Mouse (Mus musculus): ENCODE measurements at regions not wholly inside any gene's neighbourhood (a gene's known extent, or its start where the extent isn't known, plus 50 kb on each side); places are given as distances from the start of the nearest gene placed in this dataset.

GRCm38 (mm10) chr2:11398949-11399348 lies 154.9 kb downstream of the Pfkfb3 start:
- Histone ChIP-seq H3K4me3 (ENCODE audit: low read depth, low read length) (no peak overlapping the region), H3K9ac (ENCODE audit: low read depth, poor library complexity, severe bottlenecking) (no peak overlapping the region), H3K27me3 (ENCODE audit: control insufficient read depth, insufficient read depth, low read length, poor library complexity, severe bottlenecking) (no peaks in the 10 kb centered on the region), H3K9me3 (replicated peaks; ENCODE audit: control insufficient read depth, insufficient read depth, low read length, poor library complexity, severe bottlenecking) (no peaks in the 10 kb centered on the region), H3K4me1 (ENCODE audit: control insufficient read depth, insufficient read depth, low read length) (no peaks in the 10 kb centered on the region), H3K27ac (ENCODE audit: insufficient read depth, low read length) (no peak overlapping the region), H3K36me3 (ENCODE audit: control insufficient read depth, insufficient read depth, low read length, poor library complexity, severe bottlenecking) (no peaks in the 10 kb centered on the region)
- no peak for TF ChIP-seq CTCF (IDR thresholded peaks at IDR 0.05; ENCODE audit: low read depth, low read length)
- no peak for TF ChIP-seq EP300 (IDR thresholded peaks at IDR 0.05; ENCODE audit: insufficient read depth, low read depth, low read length)
- no peak for TF ChIP-seq POLR2A (IDR thresholded peaks at IDR 0.05; ENCODE audit: insufficient read depth, low read length)

- Histone ChIP-seq H3K27me3 (ENCODE audit: control insufficient read depth, insufficient read depth, low read length, poor library complexity, severe bottlenecking) (no peaks in the 10 kb centered on the region), H3K36me3 (ENCODE audit: control insufficient read depth, insufficient read depth, low read length, poor library complexity, severe bottlenecking) (no peaks in the 10 kb centered on the region), H3K4me3 (ENCODE audit: low read depth, low read length) (no peak overlapping the region)
Measured at GRCm38 (mm10) chr2:11398391-11398790, 155.5 kb downstream of the Pfkfb3 start.

DNA sequence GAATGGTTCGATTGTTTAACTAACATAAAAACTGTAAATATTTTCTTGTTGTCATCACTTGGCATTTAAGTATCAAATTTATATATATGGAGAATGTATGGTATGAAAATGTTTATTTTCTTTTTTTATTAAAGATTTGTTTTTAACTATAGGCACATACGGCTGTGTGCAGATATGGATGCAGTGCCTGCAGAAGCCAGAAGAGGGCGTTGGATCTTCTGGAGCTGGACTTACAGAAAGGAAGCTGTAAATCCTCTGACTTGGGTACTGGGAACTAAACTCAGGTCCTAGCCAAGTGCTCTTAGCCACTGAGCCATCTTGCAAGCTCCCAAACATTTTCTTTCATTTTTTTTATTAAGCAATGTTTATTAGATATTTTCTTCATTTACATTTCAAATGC lies 157.0 kb downstream of the Pfkfb3 start:
- no peak overlapping the region for H3K4me3 ChIP-seq (ENCODE audit: low read depth, low read length)
- no peaks in the 10 kb centered on the region for H3K4me1 ChIP-seq (ENCODE audit: control insufficient read depth, insufficient read depth, low read length)
- no peak overlapping the region for H3K27ac ChIP-seq (ENCODE audit: insufficient read depth, low read length)
- H3K9me3 ChIP-seq (replicated peaks; ENCODE audit: control insufficient read depth, insufficient read depth, low read length, poor library complexity, severe bottlenecking): no peaks in the 10 kb centered on the region
- TF ChIP-seq POLR2A (IDR thresholded peaks at IDR 0.05; ENCODE audit: insufficient read depth, low read length) (no peak), EP300 (IDR thresholded peaks at IDR 0.05; ENCODE audit: insufficient read depth, low read depth, low read length) (no peak), CTCF (IDR thresholded peaks at IDR 0.05; ENCODE audit: low read depth, low read length) (peak; percentile 37)
- H3K9ac ChIP-seq (ENCODE audit: low read depth, poor library complexity, severe bottlenecking): no peak overlapping the region
- no peaks in the 10 kb centered on the region for H3K36me3 ChIP-seq (ENCODE audit: control insufficient read depth, insufficient read depth, low read length, poor library complexity, severe bottlenecking)
- no peaks in the 10 kb centered on the region for H3K27me3 ChIP-seq (ENCODE audit: control insufficient read depth, insufficient read depth, low read length, poor library complexity, severe bottlenecking)

More at GRCm38 (mm10) chr2:11398391-11398790, 155.5 kb downstream of the Pfkfb3 start:
- Histone ChIP-seq H3K9ac (ENCODE audit: low read depth, poor library complexity, severe bottlenecking) (no peak overlapping the region), H3K4me1 (ENCODE audit: control insufficient read depth, insufficient read depth, low read length) (no peaks in the 10 kb centered on the region), H3K9me3 (replicated peaks; ENCODE audit: control insufficient read depth, insufficient read depth, low read length, poor library complexity, severe bottlenecking) (no peaks in the 10 kb centered on the region), H3K27ac (ENCODE audit: insufficient read depth, low read length) (no peak overlapping the region)
- TF ChIP-seq EP300 (IDR thresholded peaks at IDR 0.05; ENCODE audit: insufficient read depth, low read depth, low read length): no peak
- no peak for TF ChIP-seq POLR2A (IDR thresholded peaks at IDR 0.05; ENCODE audit: insufficient read depth, low read length)
- no peak for TF ChIP-seq CTCF (IDR thresholded peaks at IDR 0.05; ENCODE audit: low read depth, low read length)

DNA sequence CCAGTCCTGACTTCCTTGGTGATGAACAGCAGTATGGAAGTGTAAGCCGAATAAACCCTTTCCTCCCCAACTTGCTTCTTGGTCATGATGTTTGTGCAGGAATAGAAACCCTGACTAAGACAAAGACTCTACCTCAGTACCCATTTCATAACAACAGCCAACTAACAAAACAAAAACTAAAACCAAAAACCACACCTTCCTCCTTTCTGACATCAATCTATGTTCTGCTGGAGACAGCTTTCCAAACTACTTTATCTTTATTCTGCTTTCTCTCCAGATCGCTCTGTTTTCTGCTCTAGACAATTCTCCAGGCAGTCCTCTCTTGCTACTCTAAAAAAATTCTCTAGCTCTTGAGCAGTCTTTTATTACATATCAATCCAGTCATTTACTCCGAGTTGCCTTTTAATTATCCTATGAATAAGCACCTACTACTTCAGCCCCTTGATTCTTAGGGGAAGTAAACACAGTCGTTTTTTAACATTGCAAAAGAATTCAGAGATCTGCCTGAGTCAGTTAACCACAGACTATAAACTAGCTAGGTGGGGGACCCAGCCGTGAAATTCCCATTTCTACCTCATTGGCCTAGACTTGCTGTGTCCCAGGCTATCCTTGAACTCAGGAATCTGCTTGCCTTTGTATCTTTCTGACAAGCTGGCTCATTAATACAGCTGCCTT lies 159.1 kb downstream of the Pfkfb3 start:
- no peak for TF ChIP-seq EP300 (IDR thresholded peaks at IDR 0.05; ENCODE audit: insufficient read depth, low read depth, low read length)
- no peak for TF ChIP-seq POLR2A (IDR thresholded peaks at IDR 0.05; ENCODE audit: insufficient read depth, low read length)
- TF ChIP-seq CTCF (IDR thresholded peaks at IDR 0.05; ENCODE audit: low read depth, low read length): no peak
- Histone ChIP-seq H3K36me3 (ENCODE audit: control insufficient read depth, insufficient read depth, low read length, poor library complexity, severe bottlenecking) (no peaks in the 10 kb centered on the region), H3K4me1 (ENCODE audit: control insufficient read depth, insufficient read depth, low read length) (no peaks in the 10 kb centered on the region), H3K27ac (ENCODE audit: insufficient read depth, low read length) (no peak overlapping the region), H3K9ac (ENCODE audit: low read depth, poor library complexity, severe bottlenecking) (no peak overlapping the region), H3K4me3 (ENCODE audit: low read depth, low read length) (no peak overlapping the region), H3K27me3 (ENCODE audit: control insufficient read depth, insufficient read depth, low read length, poor library complexity, severe bottlenecking) (no peaks in the 10 kb centered on the region), H3K9me3 (replicated peaks; ENCODE audit: control insufficient read depth, insufficient read depth, low read length, poor library complexity, severe bottlenecking) (no peaks in the 10 kb centered on the region)

DNA sequence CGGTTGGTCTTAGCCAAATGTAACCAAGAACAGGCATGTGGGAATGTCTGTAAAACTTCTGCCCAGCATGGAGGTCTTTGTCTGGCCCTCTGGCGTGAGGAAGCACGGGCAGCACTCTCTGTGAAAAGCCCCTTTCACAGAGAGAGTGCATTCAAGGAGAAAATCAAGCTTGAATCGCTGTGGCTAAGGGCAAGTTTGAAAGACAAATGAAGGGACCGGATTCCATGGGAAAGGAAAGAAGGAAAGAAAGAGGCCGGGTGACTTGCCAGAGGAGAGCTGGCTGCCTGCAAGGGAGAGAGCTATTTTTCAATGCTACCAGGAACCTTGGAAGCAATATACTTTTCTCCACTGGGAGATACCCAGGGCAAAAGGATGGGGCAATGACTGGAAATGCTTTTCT lies 162.2 kb downstream of the Pfkfb3 start:
- H3K9ac ChIP-seq (ENCODE audit: low read depth, poor library complexity, severe bottlenecking): no peak overlapping the region
- H3K27ac ChIP-seq (ENCODE audit: insufficient read depth, low read length): no peak overlapping the region
- H3K4me3 ChIP-seq (ENCODE audit: low read depth, low read length): no peak overlapping the region
- no peak for TF ChIP-seq POLR2A (IDR thresholded peaks at IDR 0.05; ENCODE audit: insufficient read depth, low read length)
- no peak for TF ChIP-seq EP300 (IDR thresholded peaks at IDR 0.05; ENCODE audit: insufficient read depth, low read depth, low read length)
- TF ChIP-seq CTCF (IDR thresholded peaks at IDR 0.05; ENCODE audit: low read depth, low read length): no peak
- no peaks in the 10 kb centered on the region for H3K4me1 ChIP-seq (ENCODE audit: control insufficient read depth, insufficient read depth, low read length)
- no peaks in the 10 kb centered on the region for H3K9me3 ChIP-seq (replicated peaks; ENCODE audit: control insufficient read depth, insufficient read depth, low read length, poor library complexity, severe bottlenecking)
- H3K36me3 ChIP-seq (ENCODE audit: control insufficient read depth, insufficient read depth, low read length, poor library complexity, severe bottlenecking): no peaks in the 10 kb centered on the region
- no peaks in the 10 kb centered on the region; the same call in 1 of the 2 replicates for H3K27me3 ChIP-seq (ENCODE audit: control insufficient read depth, insufficient read depth, low read length, poor library complexity, severe bottlenecking)

DNA sequence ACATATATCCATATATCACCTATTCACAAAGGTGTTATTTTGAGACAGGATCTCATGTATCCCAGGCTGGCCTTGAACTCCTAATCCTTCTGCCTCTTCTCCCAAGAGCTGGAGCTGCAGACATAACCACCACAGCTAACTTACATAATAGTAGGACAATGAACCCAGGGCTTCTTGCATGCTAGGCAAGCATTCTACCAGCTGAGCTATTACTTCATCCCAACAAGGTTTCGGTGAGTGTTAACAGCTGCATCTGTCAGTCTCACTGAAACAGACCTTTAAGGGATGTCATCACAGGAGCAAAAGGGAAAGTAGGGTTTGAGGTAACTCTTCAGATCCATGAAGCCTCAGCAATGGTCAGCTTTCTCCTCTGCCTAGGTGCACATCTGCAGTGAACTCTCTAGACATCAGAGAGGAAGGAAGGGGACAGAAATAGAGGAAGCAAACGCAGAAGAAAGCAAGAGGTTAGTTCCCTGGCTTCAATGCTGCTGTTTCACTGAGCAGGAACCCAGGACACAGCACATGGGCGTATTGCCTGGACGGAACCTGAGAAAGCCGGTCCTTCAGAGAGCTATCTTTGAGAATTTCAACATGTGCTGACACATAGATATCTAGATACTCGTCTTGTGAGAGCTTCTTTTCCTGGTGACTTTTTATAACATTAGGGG lies 163.1 kb downstream of the Pfkfb3 start:
- Histone ChIP-seq H3K4me1 (ENCODE audit: control insufficient read depth, insufficient read depth, low read length) (no peaks in the 10 kb centered on the region), H3K36me3 (ENCODE audit: control insufficient read depth, insufficient read depth, low read length, poor library complexity, severe bottlenecking) (no peaks in the 10 kb centered on the region), H3K9ac (ENCODE audit: low read depth, poor library complexity, severe bottlenecking) (no peak overlapping the region), H3K27ac (ENCODE audit: insufficient read depth, low read length) (no peak overlapping the region), H3K4me3 (ENCODE audit: low read depth, low read length) (no peak overlapping the region), H3K27me3 (ENCODE audit: control insufficient read depth, insufficient read depth, low read length, poor library complexity, severe bottlenecking) (no peaks in the 10 kb centered on the region; the same call in 1 of the 2 replicates), H3K9me3 (replicated peaks; ENCODE audit: control insufficient read depth, insufficient read depth, low read length, poor library complexity, severe bottlenecking) (no peaks in the 10 kb centered on the region)
- TF ChIP-seq POLR2A (IDR thresholded peaks at IDR 0.05; ENCODE audit: insufficient read depth, low read length) (no peak), EP300 (IDR thresholded peaks at IDR 0.05; ENCODE audit: insufficient read depth, low read depth, low read length) (no peak), CTCF (IDR thresholded peaks at IDR 0.05; ENCODE audit: low read depth, low read length) (no peak)
